Mouse (Mus musculus) embryonic facial prominence, embryonic 10.5 days (tissue): ENCODE results near the gene Cfc1. TPM values are rescaled to one million over a fixed set of nuclear protein-coding genes. Genes with fewer than 3 reads are reported as not detected.
A peak's percentile ranks its signal among the peaks of the same experiment; 100 is the strongest.

Experiments used
- DNase-seq: peaks from one replicate; pipeline ENCODE4 v3.0.0-alpha.2; 2017; ENCODE audit warnings: low spot score
- H3K27ac ChIP-seq: fragments of 300-500 bp; sonication (generic); replicated peaks from 2 replicates; pipeline ENCODE4 v1.5.1; 2016; ENCODE audit warnings: mild to moderate bottlenecking
- H3K27me3 ChIP-seq: fragments of 300-500 bp; sonication (generic); replicated peaks from 2 replicates; pipeline ENCODE4 v1.6.1; 2016; ENCODE audit warnings: low read depth, mild to moderate bottlenecking; ENCODE audit not compliant: poor library complexity, severe bottlenecking
- H3K36me3 ChIP-seq: fragments of 300-500 bp; sonication (generic); replicated peaks from 2 replicates; pipeline ENCODE4 v1.6.1; 2016; ENCODE audit warnings: mild to moderate bottlenecking, moderate library complexity
- H3K4me1 ChIP-seq: fragments of 300-500 bp; sonication (generic); 2 replicates; pipeline ENCODE4 v1.6.1; 2016
- H3K4me3 ChIP-seq: fragments of 300-500 bp; sonication (generic); 2 replicates; pipeline ENCODE4 v1.5.1; 2016; ENCODE audit warnings: mild to moderate bottlenecking, moderate library complexity
- H3K9me3 ChIP-seq: fragments of 300-500 bp; sonication (generic); 2 replicates; pipeline ENCODE4 v1.6.1; 2016; ENCODE audit warnings: mild to moderate bottlenecking
- WGBS: fragments of 180-500 bp; shearing (Covaris S2); methylation state at CpG from one replicate; pipeline ENCODE4 v1.1.7; 2016; 5-methylcytosine and 5-hydroxymethylcytosine counted together
- polyA plus RNA-seq: library from polyadenylated mRNA; unstranded; fragments of >200 nt; fragmentation: Nextera tagmentation; extraction: Ambion mirVana; gene quantifications from 2 replicates; pipeline ENCODE4 v1.2.1, GENCODE M21; 2016

Gene Cfc1
- polyA plus RNA-seq, 1 experiment from 2014 or later = 0.29 TPM

- Histone ChIP-seq H3K4me3 (no peak overlapping the region), H3K36me3 (no peaks in the 10 kb centered on the region), H3K27me3 (no peaks in the 10 kb centered on the region), H3K4me1 (no peaks in the 10 kb centered on the region), H3K27ac (no peak overlapping the region), H3K9me3 (no peaks in the 10 kb centered on the region)
- WGBS = 96% methylated on average over 2 of the region's 2 CpGs
- no peak for DNase-seq
Observed at GRCm38 (mm10) chr1:34568120-34568519, 32.7 kb downstream of the Cfc1 start.

- no peaks in the 10 kb centered on the region for H3K9me3 ChIP-seq
- H3K27ac ChIP-seq = no peak overlapping the region
- DNase-seq = no peak
- H3K27me3 ChIP-seq = no peaks in the 10 kb centered on the region
- 88% methylated on average over 2 of the region's 2 CpGs for WGBS
- no peak overlapping the region for H3K4me3 ChIP-seq
- H3K4me1 ChIP-seq = no peaks in the 10 kb centered on the region
- no peaks in the 10 kb centered on the region for H3K36me3 ChIP-seq
Observed at GRCm38 (mm10) chr1:34569876-34570275, 34.4 kb downstream of the Cfc1 start.

DNA sequence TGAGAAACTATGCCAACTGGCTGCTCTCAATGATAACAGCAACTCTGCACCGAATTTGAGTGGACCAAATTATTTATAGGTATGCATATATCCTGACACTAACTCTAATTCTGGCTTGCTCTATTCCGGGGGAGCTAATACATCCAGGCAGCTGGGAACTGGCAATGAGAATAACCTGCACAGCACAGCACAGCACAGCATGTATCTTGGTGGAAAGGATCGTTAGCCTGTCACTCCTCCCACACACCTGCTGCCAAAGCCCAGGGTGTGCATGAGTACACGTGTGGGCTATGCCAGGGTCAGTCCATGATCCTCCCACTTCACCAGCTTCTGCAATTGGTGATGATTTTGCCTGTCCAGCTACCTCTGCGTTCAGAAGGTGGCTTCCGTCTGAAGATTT lies 36.0 kb downstream of the Cfc1 start:
- DNase-seq = no peak
- Histone ChIP-seq H3K27me3 (no peaks in the 10 kb centered on the region), H3K9me3 (no peaks in the 10 kb centered on the region), H3K4me1 (no peaks in the 10 kb centered on the region), H3K4me3 (no peak overlapping the region), H3K36me3 (no peaks in the 10 kb centered on the region), H3K27ac (no peak overlapping the region)
- WGBS = 86% methylated on average over 6 of the region's 6 CpGs

DNA sequence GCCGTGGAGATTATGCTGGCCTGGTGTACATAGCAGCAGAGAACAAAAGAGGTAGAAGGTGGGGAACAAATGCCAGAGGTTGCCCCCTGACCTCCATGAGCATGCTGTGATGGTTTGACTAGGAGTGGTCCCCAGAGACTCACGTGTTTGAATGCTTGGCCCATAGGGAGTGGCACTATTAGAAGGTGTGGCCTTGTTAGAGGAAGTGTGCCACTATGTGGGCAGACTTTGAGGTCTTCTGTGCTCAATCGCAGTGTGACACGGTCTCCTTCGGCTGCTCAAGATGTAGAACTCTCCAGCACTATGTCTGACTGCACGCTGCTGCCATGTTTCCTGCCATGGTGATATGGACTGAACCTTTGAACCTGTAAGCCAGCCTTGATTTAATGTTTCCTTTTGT lies 37.8 kb downstream of the Cfc1 start:
- DNase-seq = no peak
- WGBS = 85% methylated on average over 6 of the region's 6 CpGs
- Histone ChIP-seq H3K36me3 (no peaks in the 10 kb centered on the region), H3K27ac (no peak overlapping the region), H3K4me1 (no peaks in the 10 kb centered on the region), H3K4me3 (no peak overlapping the region), H3K9me3 (no peaks in the 10 kb centered on the region), H3K27me3 (peaks cover 9% of the 10 kb centered on the region)

DNA sequence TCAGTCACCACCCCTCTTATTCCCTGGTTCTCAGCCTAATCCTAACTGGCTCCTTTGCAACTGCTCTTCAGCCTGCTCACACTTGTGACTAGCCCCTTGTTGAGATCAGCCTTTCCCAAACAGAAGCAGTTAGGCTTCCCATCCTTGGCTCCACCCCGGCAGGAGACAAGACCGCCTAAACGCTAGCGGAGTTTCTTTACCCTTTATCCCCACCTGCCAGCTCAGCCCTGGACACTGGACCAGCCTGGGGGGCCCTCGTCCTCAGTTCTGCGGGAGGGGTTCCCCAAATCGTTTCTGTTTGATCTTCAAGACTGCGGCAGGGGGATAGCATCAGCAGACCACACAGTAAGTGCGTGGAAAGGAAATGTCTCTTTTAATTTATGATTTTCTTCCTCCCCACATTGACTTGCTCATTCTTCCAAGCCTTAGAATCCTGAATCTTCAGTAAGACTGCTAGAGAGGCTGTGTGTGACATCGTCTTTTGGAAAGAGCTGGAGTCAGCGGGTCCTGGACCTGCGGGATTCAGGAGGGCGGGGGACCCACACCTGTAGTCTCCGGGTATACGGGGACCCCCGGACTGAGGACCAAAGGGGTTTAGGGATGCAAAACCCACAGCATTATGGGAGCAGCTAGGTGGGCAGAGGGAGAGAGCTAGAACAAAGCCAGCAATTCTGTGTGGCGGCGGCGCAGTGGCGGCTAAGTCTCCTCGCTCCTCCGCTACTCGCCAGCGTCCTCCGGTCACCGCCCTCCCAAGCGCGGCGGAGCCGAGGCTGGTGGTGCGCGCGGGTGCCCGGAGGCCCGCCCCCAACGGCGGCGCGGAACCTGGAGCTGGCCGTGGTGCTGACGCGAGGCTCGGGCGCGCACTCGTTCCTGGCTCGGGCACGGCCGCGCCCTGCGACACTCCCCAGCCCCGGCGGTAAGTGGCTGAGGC lies 43.7 kb downstream of the Cfc1 start, which contains the start of gene Amer3:
Gene Amer3, plus strand, starts transcription at position 807 of the 931 bp plus-strand sequence.
- peak; percentile 90 for DNase-seq
- Histone ChIP-seq H3K4me1 (peaks cover 14% of the 10 kb centered on the region), H3K27me3 (peaks cover 41% of the 10 kb centered on the region), H3K27ac (no peak within 1 kb of the TSS), H3K4me3 (peak within 1 kb of the TSS; percentile 58), H3K9me3 (no peaks in the 10 kb centered on the region), H3K36me3 (no peaks in the 10 kb centered on the region)
- under 1% methylated on average over 53 of the region's 53 CpGs for WGBS

DNA sequence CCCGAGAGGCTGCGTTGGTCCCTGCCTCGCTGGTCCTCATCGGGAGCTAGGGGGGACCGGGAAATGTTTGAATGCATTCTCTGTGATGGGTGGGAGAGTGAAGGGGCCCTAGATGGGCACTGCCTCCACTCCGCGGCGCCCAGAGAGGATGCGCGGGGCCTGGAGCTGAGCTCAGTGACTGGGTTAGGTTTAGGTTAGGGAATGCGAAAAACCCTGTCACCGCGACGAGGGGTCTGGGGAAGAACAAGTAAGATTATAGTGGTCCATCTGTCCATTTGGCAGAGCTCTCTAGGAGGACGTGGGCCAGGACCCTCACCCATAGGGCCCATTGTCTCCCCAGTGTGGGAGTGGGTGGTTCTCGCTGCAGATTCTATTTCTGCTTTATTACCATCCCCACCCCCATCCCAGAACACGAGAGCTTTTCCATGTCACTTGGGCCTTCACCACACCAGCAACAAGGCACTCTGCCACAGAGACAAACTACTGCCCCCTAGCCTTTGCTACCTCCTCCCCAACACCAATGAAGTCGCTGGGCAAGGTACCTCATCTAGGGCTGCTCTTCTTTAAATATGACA lies 44.4 kb downstream of the Cfc1 start:
- H3K27me3 ChIP-seq = peaks cover 41% of the 10 kb centered on the region
- no peak for DNase-seq
- H3K9me3 ChIP-seq = no peaks in the 10 kb centered on the region
- no peak overlapping the region for H3K27ac ChIP-seq
- H3K36me3 ChIP-seq = no peaks in the 10 kb centered on the region
- 3% methylated on average over 18 of the region's 18 CpGs for WGBS
- peak overlapping the region; percentile 58 for H3K4me3 ChIP-seq
- peaks cover 14% of the 10 kb centered on the region for H3K4me1 ChIP-seq

DNA sequence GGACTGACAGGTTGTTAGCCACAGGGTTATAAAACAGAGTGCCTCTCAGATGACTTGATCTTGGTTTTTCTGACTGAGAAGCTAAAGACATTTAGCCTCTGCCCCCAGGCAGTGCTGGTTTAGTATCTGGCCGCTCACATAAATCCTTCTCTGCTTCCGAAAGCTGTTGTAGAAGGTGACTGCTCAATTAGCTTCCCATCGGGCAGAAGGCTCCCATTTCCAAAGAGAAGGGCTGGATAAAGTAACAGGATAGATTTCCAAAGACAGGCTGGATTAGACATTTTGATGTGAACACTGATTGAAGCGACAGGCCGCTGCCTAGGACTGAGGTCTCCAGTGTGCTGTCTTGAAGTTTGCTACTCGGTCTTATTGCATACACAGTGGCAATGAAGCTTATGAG lies 46.8 kb downstream of the Cfc1 start:
- no peaks in the 10 kb centered on the region for H3K36me3 ChIP-seq
- H3K27me3 ChIP-seq = peaks cover 41% of the 10 kb centered on the region
- no peaks in the 10 kb centered on the region for H3K9me3 ChIP-seq
- peaks cover 14% of the 10 kb centered on the region for H3K4me1 ChIP-seq
- no peak overlapping the region for H3K4me3 ChIP-seq
- no peak for DNase-seq
- no peak overlapping the region for H3K27ac ChIP-seq
- 61% methylated on average over 6 of the region's 6 CpGs for WGBS

GRCm38 (mm10) chr1:34583821-34584263 lies 48.4 kb downstream of the Cfc1 start:
- H3K4me1 ChIP-seq = peaks cover 12% of the 10 kb centered on the region
- H3K27ac ChIP-seq = no peak overlapping the region
- peaks cover 26% of the 10 kb centered on the region for H3K27me3 ChIP-seq
- no peaks in the 10 kb centered on the region for H3K9me3 ChIP-seq
- no peaks in the 10 kb centered on the region for H3K36me3 ChIP-seq
- WGBS = 28% methylated on average over 4 of the region's 4 CpGs
- no peak overlapping the region for H3K4me3 ChIP-seq
- DNase-seq = no peak

DNA sequence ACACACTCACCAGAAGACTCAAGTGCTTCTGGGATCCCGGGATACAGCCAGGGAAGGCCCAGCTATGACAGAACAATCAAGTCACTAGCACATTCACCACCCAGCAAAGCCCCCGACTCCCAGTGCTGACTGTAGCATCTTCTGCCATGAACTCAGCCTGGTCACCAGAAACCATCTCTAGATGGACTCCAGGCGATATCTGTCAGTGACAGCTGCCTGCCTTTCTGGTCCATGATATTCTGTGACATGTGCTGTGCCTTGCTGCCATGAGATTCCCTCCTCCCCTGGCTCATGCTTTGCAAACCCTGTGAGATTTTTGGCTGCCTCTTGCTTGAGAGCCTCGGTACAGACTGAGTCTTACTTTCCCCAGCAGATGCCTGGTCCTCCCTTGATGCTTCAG lies 49.3 kb downstream of the Cfc1 start:
- peaks cover 17% of the 10 kb centered on the region for H3K27me3 ChIP-seq
- no peak for DNase-seq
- H3K4me3 ChIP-seq = no peak overlapping the region
- H3K36me3 ChIP-seq = no peaks in the 10 kb centered on the region
- WGBS = 78% methylated on average over 4 of the region's 4 CpGs
- no peaks in the 10 kb centered on the region for H3K9me3 ChIP-seq
- no peak overlapping the region for H3K27ac ChIP-seq
- peaks cover 3% of the 10 kb centered on the region; the same call in 1 of the 2 replicates for H3K4me1 ChIP-seq

- WGBS = 83% methylated on average over 22 of the region's 22 CpGs
- Histone ChIP-seq H3K4me3 (no peak overlapping the region), H3K27me3 (no peaks in the 10 kb centered on the region), H3K27ac (no peak overlapping the region), H3K4me1 (no peaks in the 10 kb centered on the region), H3K36me3 (no peaks in the 10 kb centered on the region), H3K9me3 (no peaks in the 10 kb centered on the region)
- no peak for DNase-seq
Observed at GRCm38 (mm10) chr1:34587298-34588096, 52.0 kb downstream of the Cfc1 start.
